Mouse (Mus musculus) stomach, embryonic 16.5 days (tissue): ENCODE measurements around the gene 4921517D22Rik. TPM values are rescaled to one million over a fixed set of nuclear protein-coding genes. Genes with fewer than 3 reads are reported as not detected.

Source experiments
- ATAC-seq: fragments of 200-750 bp; cut with Nextera tagmentation; 2 replicates; pipeline ENCODE4 v1.8.0; 2017; ENCODE audit warnings: moderate number of reproducible peaks, moderate TSS enrichment; ENCODE audit not compliant: insufficient read depth, low FRiP score
- H3K27ac ChIP-seq: fragments of 300-500 bp; sonication (generic); 2 replicates; pipeline ENCODE4 v1.5.1; 2014; ENCODE audit warnings: low read length
- H3K27me3 ChIP-seq: fragments of 300-500 bp; sonication (generic); 2 replicates; pipeline ENCODE4 v1.6.1; 2014; ENCODE audit warnings: low read length, control low read depth, mixed read lengths; ENCODE audit not compliant: control insufficient read depth, insufficient read depth
- H3K36me3 ChIP-seq: fragments of 300-500 bp; sonication (generic); 2 replicates; pipeline ENCODE4 v1.6.1; 2014; ENCODE audit warnings: low read length; ENCODE audit not compliant: control insufficient read depth, insufficient read depth
- H3K4me1 ChIP-seq: fragments of 300-500 bp; sonication (generic); 2 replicates; pipeline ENCODE4 v1.6.1; 2014; ENCODE audit warnings: low read length, control low read depth, mixed read lengths; ENCODE audit not compliant: control insufficient read depth, insufficient read depth
- H3K4me2 ChIP-seq: fragments of 300-500 bp; sonication (generic); 2 replicates; pipeline ENCODE4 v1.6.1; 2014; ENCODE audit warnings: low read depth, low read length, mixed read lengths
- H3K4me3 ChIP-seq: fragments of 300-500 bp; sonication (generic); replicated peaks from 2 replicates; pipeline ENCODE4 v1.5.1; 2014; ENCODE audit warnings: mild to moderate bottlenecking, low read length
- H3K9ac ChIP-seq: fragments of 300-500 bp; sonication (generic); 2 replicates; pipeline ENCODE4 v1.6.1; 2014; ENCODE audit warnings: low read length
- H3K9me3 ChIP-seq: fragments of 300-500 bp; sonication (generic); replicated peaks from 2 replicates; pipeline ENCODE4 v1.6.1; 2016; ENCODE audit warnings: low read length, control low read depth; ENCODE audit not compliant: control insufficient read depth
- WGBS: fragments of 180-500 bp; shearing (Covaris S2); extraction: QIAGEN DNeasy Blood & Tissue Kit; methylation state at CpG from one replicate; pipeline ENCODE4 v1.1.7; 2014; 5-methylcytosine and 5-hydroxymethylcytosine counted together
- polyA plus RNA-seq: library from polyadenylated mRNA; unstranded; fragments of >200 nt; fragmentation: Nextera tagmentation; extraction: Ambion mirVana; gene quantifications from 2 replicates; pipeline ENCODE4 v1.2.1, GENCODE M21; 2015

4921517D22Rik gene
- polyA plus RNA-seq, 1 experiment from 2014 or later: not detected

- H3K27me3 ChIP-seq: no peaks in the 10 kb centered on the region
- H3K27ac ChIP-seq: no peak overlapping the region
- no peak overlapping the region for H3K4me2 ChIP-seq
- H3K36me3 ChIP-seq: no peaks in the 10 kb centered on the region
- H3K4me1 ChIP-seq: peaks cover 26% of the 10 kb centered on the region
- no peak overlapping the region for H3K9ac ChIP-seq
- no peak overlapping the region for H3K4me3 ChIP-seq
- no peak for ATAC-seq
- no peaks in the 10 kb centered on the region for H3K9me3 ChIP-seq
- WGBS: 67% methylated on average over 6 of the region's 6 CpGs
These were observed 21.7 kb downstream of the 4921517D22Rik start for GRCm38 (mm10) chr13:59672248-59672647.

GRCm38 (mm10) chr13:59671521-59671920 is 22.4 kb downstream of the 4921517D22Rik start:
- Histone ChIP-seq H3K4me3 (no peak overlapping the region), H3K27me3 (no peaks in the 10 kb centered on the region), H3K4me2 (no peak overlapping the region), H3K36me3 (no peaks in the 10 kb centered on the region), H3K4me1 (peaks cover 26% of the 10 kb centered on the region), H3K9me3 (no peaks in the 10 kb centered on the region), H3K27ac (no peak overlapping the region), H3K9ac (no peak overlapping the region)
- WGBS: 68% methylated on average over 2 of the region's 2 CpGs
- no peak for ATAC-seq

- no peak overlapping the region for H3K9ac ChIP-seq
- H3K9me3 ChIP-seq: no peaks in the 10 kb centered on the region
- H3K4me2 ChIP-seq: no peak overlapping the region
- H3K4me3 ChIP-seq: no peak overlapping the region
- peak overlapping the region; percentile 83; the same call in 1 of the 2 replicates for H3K27ac ChIP-seq
- 85% methylated on average over 10 of the region's 10 CpGs for WGBS
- H3K27me3 ChIP-seq: no peaks in the 10 kb centered on the region
- H3K36me3 ChIP-seq: no peaks in the 10 kb centered on the region
- H3K4me1 ChIP-seq: peaks cover 26% of the 10 kb centered on the region
- no peak for ATAC-seq
These were observed 24.0 kb downstream of the 4921517D22Rik start for GRCm38 (mm10) chr13:59669946-59670345.

GRCm38 (mm10) chr13:59668501-59669093 is 25.3 kb downstream of the 4921517D22Rik start:
- Histone ChIP-seq H3K36me3 (no peaks in the 10 kb centered on the region), H3K4me3 (no peak overlapping the region), H3K27me3 (no peaks in the 10 kb centered on the region), H3K27ac (peak overlapping the region; percentile 83), H3K4me1 (peaks cover 20% of the 10 kb centered on the region), H3K9me3 (no peaks in the 10 kb centered on the region), H3K9ac (no peak overlapping the region), H3K4me2 (peak overlapping the region; percentile 20)
- 31% methylated on average over 11 of the region's 11 CpGs for WGBS
- ATAC-seq: peak; percentile 91

- no peak for ATAC-seq
- H3K4me1 ChIP-seq: peaks cover 15% of the 10 kb centered on the region
- H3K9ac ChIP-seq: no peak overlapping the region
- H3K27ac ChIP-seq: peak overlapping the region; percentile 69; the same call in 1 of the 2 replicates
- no peak overlapping the region for H3K4me3 ChIP-seq
- H3K9me3 ChIP-seq: no peaks in the 10 kb centered on the region
- no peaks in the 10 kb centered on the region for H3K36me3 ChIP-seq
- H3K27me3 ChIP-seq: no peaks in the 10 kb centered on the region
- 77% methylated on average over 5 of the region's 5 CpGs for WGBS
- no peak overlapping the region for H3K4me2 ChIP-seq
These were observed 26.1 kb downstream of the 4921517D22Rik start for GRCm38 (mm10) chr13:59667763-59668162.

GRCm38 (mm10) chr13:59663939-59664712 is 29.8 kb downstream of the 4921517D22Rik start:
- Histone ChIP-seq H3K27ac (no peak overlapping the region), H3K4me3 (no peak overlapping the region), H3K4me1 (peaks cover 8% of the 10 kb centered on the region; the same call in 1 of the 2 replicates), H3K4me2 (no peak overlapping the region), H3K9ac (no peak overlapping the region), H3K36me3 (no peaks in the 10 kb centered on the region), H3K9me3 (no peaks in the 10 kb centered on the region), H3K27me3 (no peaks in the 10 kb centered on the region)
- ATAC-seq: no peak
- WGBS: 84% methylated on average over 19 of the region's 19 CpGs

- 92% methylated on average over 12 of the region's 12 CpGs for WGBS
These were observed 31.9 kb downstream of the 4921517D22Rik start for GRCm38 (mm10) chr13:59661966-59662365.

GRCm38 (mm10) chr13:59661387-59661786 is 32.5 kb downstream of the 4921517D22Rik start:
- Histone ChIP-seq H3K27ac (no peak overlapping the region), H3K36me3 (no peaks in the 10 kb centered on the region), H3K4me3 (no peak overlapping the region), H3K9me3 (no peaks in the 10 kb centered on the region), H3K9ac (no peak overlapping the region), H3K4me2 (no peak overlapping the region), H3K4me1 (no peaks in the 10 kb centered on the region), H3K27me3 (no peaks in the 10 kb centered on the region)
- no peak for ATAC-seq
- 72% methylated on average over 8 of the region's 8 CpGs for WGBS

More at GRCm38 (mm10) chr13:59661966-59662365, 31.9 kb downstream of the 4921517D22Rik start:
- Histone ChIP-seq H3K9me3 (no peaks in the 10 kb centered on the region), H3K27ac (no peak overlapping the region), H3K4me3 (no peak overlapping the region), H3K27me3 (no peaks in the 10 kb centered on the region), H3K36me3 (no peaks in the 10 kb centered on the region), H3K9ac (no peak overlapping the region), H3K4me2 (no peak overlapping the region), H3K4me1 (no peaks in the 10 kb centered on the region)
- ATAC-seq: no peak

- Histone ChIP-seq H3K4me1 (no peaks in the 10 kb centered on the region), H3K4me2 (no peak overlapping the region), H3K36me3 (no peaks in the 10 kb centered on the region), H3K9me3 (no peaks in the 10 kb centered on the region), H3K9ac (no peak overlapping the region), H3K27ac (no peak overlapping the region), H3K4me3 (no peak overlapping the region), H3K27me3 (no peaks in the 10 kb centered on the region)
- no peak for ATAC-seq
- 92% methylated on average over 3 of the region's 3 CpGs for WGBS
These were observed 33.5 kb downstream of the 4921517D22Rik start for GRCm38 (mm10) chr13:59660371-59660770.
